Comparison of ENCODE assay signal across 25 mouse cellular contexts in genomic region chr5:87574174-87574573, GRCm38 (mm10). TPM values are rescaled to one million over a fixed set of nuclear protein-coding genes. Genes with fewer than 3 reads are reported as not detected.
"Had no signal": no experiment of that assay in that cellular context is flagged by ENCODE, and none has a peak within 500 bp of the region (broad histone marks: within the 10 kb centered on the region; RNA-seq: fewer than 3 reads in every experiment).

No protein-coding gene starts in this region.

- H3K36me3 ChIP-seq: midbrain, embryonic 10.5 days; midbrain, embryonic 12.5 days; neural tube, embryonic 13.5 days; neural tube, embryonic 15.5 days had no signal

- ATAC-seq: midbrain, embryonic 16.5 days had no signal

- H3K4me3 ChIP-seq: midbrain, embryonic 10.5 days; midbrain, embryonic 12.5 days; myocyte; neural tube, embryonic 13.5 days; neural tube, embryonic 15.5 days had no signal

- H3K9me3 ChIP-seq: midbrain, embryonic 10.5 days; midbrain, embryonic 12.5 days; neural tube, embryonic 13.5 days; neural tube, embryonic 15.5 days had no signal

- DNase-seq: lung, adult 18-20 months; lung, embryonic 14.5 days; lung, postnatal 10 days; lung, postnatal 4 days; midbrain, embryonic 14.5 days; retina, postnatal 1 day; right cerebral cortex, adult 18-20 months; right cerebral cortex, postnatal 25 days; right cerebral cortex, postnatal 4 days; spleen, adult 18-20 months; thymus, adult 2 months; thymus, postnatal 25 days; thymus, postnatal 4 days had no signal

- H3K4me1 ChIP-seq: midbrain, embryonic 10.5 days; midbrain, embryonic 12.5 days; neural tube, embryonic 13.5 days; neural tube, embryonic 15.5 days had no signal

- H3K27ac ChIP-seq: midbrain, embryonic 10.5 days; midbrain, embryonic 12.5 days; neural tube, embryonic 13.5 days; neural tube, embryonic 15.5 days had no signal

- H3K9ac ChIP-seq: lung, embryonic 14.5 days; midbrain, embryonic 12.5 days; neural tube, embryonic 13.5 days; neural tube, embryonic 15.5 days had no signal

- H3K4me2 ChIP-seq: lung, embryonic 14.5 days; midbrain, embryonic 12.5 days; neural tube, embryonic 13.5 days; neural tube, embryonic 15.5 days had no signal

- H3K27me3 ChIP-seq: midbrain, embryonic 12.5 days; neural tube, embryonic 13.5 days; neural tube, embryonic 15.5 days had no signal

RNA-seq across cellular contexts. Expression of gene Sult1d1, which starts 5.3 kb away (rescaled TPM):
- total RNA-seq: megakaryocyte, adult 5-6 weeks; megakaryocyte-erythroid progenitor cell, adult 5-6 weeks had no signal
- polyA plus RNA-seq: lung, embryonic 14.5 days; lung, embryonic 16.5 days; midbrain, embryonic 10.5 days; midbrain, embryonic 12.5 days; midbrain, embryonic 14.5 days; midbrain, embryonic 16.5 days; myocyte; neural tube, embryonic 11.5 days; neural tube, embryonic 13.5 days; neural tube, embryonic 15.5 days had no signal

RNA-seq across cellular contexts. Expression of gene Sult1e1, which starts 17.2 kb away (rescaled TPM):
- total RNA-seq: megakaryocyte, adult 5-6 weeks; megakaryocyte-erythroid progenitor cell, adult 5-6 weeks had no signal
- polyA plus RNA-seq: lung, embryonic 14.5 days; lung, embryonic 16.5 days; midbrain, embryonic 12.5 days; midbrain, embryonic 14.5 days; midbrain, embryonic 16.5 days; myocyte; neural tube, embryonic 11.5 days; neural tube, embryonic 13.5 days; neural tube, embryonic 15.5 days; small intestine, adult 2 months; stomach, embryonic 14.5 days; thymus, adult 2 months had no signal

RNA-seq across cellular contexts. Expression of gene Sult1b1, which starts 36.2 kb away (rescaled TPM):
- total RNA-seq: megakaryocyte, adult 5-6 weeks; megakaryocyte-erythroid progenitor cell, adult 5-6 weeks had no signal
- polyA plus RNA-seq: lung, embryonic 14.5 days; lung, embryonic 16.5 days; midbrain, embryonic 10.5 days; midbrain, embryonic 12.5 days; midbrain, embryonic 14.5 days; midbrain, embryonic 16.5 days; myocyte; neural tube, embryonic 11.5 days; neural tube, embryonic 13.5 days; neural tube, embryonic 15.5 days; thymus, adult 2 months had no signal
